ENCODE assay signal across 9 mouse cellular contexts in the genomic region with DNA sequence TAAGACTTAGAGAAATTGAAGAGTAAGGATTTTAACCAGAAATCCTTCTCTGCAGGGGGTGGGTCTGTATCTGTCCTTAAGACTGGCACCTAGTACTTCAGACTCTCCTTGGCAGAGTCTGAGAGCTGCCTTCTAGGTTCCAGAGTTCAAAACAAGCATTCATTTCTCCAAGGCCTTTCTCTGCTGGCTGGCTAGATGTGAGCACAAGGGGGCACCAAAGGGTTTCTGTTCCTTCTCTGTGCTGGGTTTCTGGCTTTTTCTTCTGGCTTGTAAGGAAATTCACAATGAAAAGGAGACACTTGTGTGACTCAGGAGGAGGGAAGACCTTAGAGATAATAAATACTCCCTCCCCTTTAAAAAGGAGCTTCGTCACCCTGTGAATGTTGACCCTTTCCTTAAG.
DNase-seq lines count a peak whose midpoint lies in the region; ATAC-seq lines count a peak whose summit lies in the region.
"Had no signal": no experiment of that assay in that cellular context is flagged by ENCODE, and none has a peak within 500 bp of the region (broad histone marks: within the 10 kb centered on the region; RNA-seq: fewer than 3 reads in every experiment).

No protein-coding gene starts in this region.

- no peak for ATAC-seq in kidney, embryonic 16.5 days (ENCODE audit: low FRiP score, low TSS enrichment)
- peak; percentile 63; the same call in 1 of the 2 replicates for ATAC-seq in neural tube, embryonic 15.5 days (ENCODE audit: low FRiP score)

- no peak overlapping the region for H3K27ac ChIP-seq in kidney, embryonic 16.5 days (ENCODE audit: low read length)
- no peak overlapping the region for H3K27ac ChIP-seq in forebrain, embryonic 10.5 days
- H3K27ac ChIP-seq in neural tube, embryonic 15.5 days (replicated peaks) = no peak overlapping the region
- H3K27ac ChIP-seq: hindbrain, embryonic 15.5 days had no signal

- no peak overlapping the region for H3K4me2 ChIP-seq in kidney, embryonic 16.5 days (replicated peaks; ENCODE audit: low read depth, low read length)
- H3K4me2 ChIP-seq in neural tube, embryonic 15.5 days = no peak overlapping the region
- H3K4me2 ChIP-seq: hindbrain, embryonic 15.5 days had no signal

- peak; percentile 41 for DNase-seq in kidney, adult 11 months
- DNase-seq in R1 (ENCODE audit: low read depth, low spot score) = peak; percentile 15
- DNase-seq in forebrain, embryonic 10.5 days (ENCODE audit: extremely low spot score, low spot score) = peak; percentile 25
- peak; percentile 67 for DNase-seq in layer of hippocampus, adult 11-12 months (ENCODE audit: low spot score)
- no peak for DNase-seq in T-cell, adult 2 months (ENCODE audit: low spot score)
- no peak for DNase-seq in spleen, postnatal 36 days (ENCODE audit: low spot score in 2 of 2)

- no peaks in the 10 kb centered on the region for H3K36me3 ChIP-seq in kidney, embryonic 16.5 days (ENCODE audit: insufficient read depth, low read length)
- H3K36me3 ChIP-seq in forebrain, embryonic 10.5 days (replicated peaks) = no peaks in the 10 kb centered on the region
- no peaks in the 10 kb centered on the region for H3K36me3 ChIP-seq in neural tube, embryonic 15.5 days
- H3K36me3 ChIP-seq: hindbrain, embryonic 15.5 days had no signal

- H3K4me3 ChIP-seq in kidney, embryonic 16.5 days (ENCODE audit: low read length) = no peak overlapping the region
- no peak overlapping the region for H3K4me3 ChIP-seq in forebrain, embryonic 10.5 days
- H3K4me3 ChIP-seq in neural tube, embryonic 15.5 days (replicated peaks) = no peak overlapping the region
- H3K4me3 ChIP-seq: hindbrain, embryonic 15.5 days had no signal

- H3K27me3 ChIP-seq in kidney, embryonic 16.5 days (ENCODE audit: insufficient read depth, low read length) = no peaks in the 10 kb centered on the region
- H3K27me3 ChIP-seq in forebrain, embryonic 10.5 days (ENCODE audit: poor library complexity, severe bottlenecking) = no peaks in the 10 kb centered on the region
- no peaks in the 10 kb centered on the region for H3K27me3 ChIP-seq in neural tube, embryonic 15.5 days (replicated peaks)
- H3K27me3 ChIP-seq: hindbrain, embryonic 15.5 days had no signal

- WGBS in kidney, embryonic 16.5 days = 20% methylated on average over 1 of the region's 1 CpGs
- 38% methylated on average over 1 of the region's 1 CpGs for WGBS in forebrain, embryonic 10.5 days
- 12% methylated on average over 1 of the region's 1 CpGs for WGBS in neural tube, embryonic 15.5 days

- no peak overlapping the region for H3K9ac ChIP-seq in kidney, embryonic 16.5 days (replicated peaks; ENCODE audit: low read length)
- H3K9ac ChIP-seq in neural tube, embryonic 15.5 days (replicated peaks) = no peak overlapping the region
- H3K9ac ChIP-seq: hindbrain, embryonic 15.5 days had no signal

- no peaks in the 10 kb centered on the region for H3K4me1 ChIP-seq in kidney, embryonic 16.5 days (ENCODE audit: insufficient read depth, low read length)
- H3K4me1 ChIP-seq in forebrain, embryonic 10.5 days = peaks cover 6% of the 10 kb centered on the region; the same call in 1 of the 2 replicates
- no peaks in the 10 kb centered on the region; the same call in 1 of the 2 replicates for H3K4me1 ChIP-seq in neural tube, embryonic 15.5 days
- H3K4me1 ChIP-seq: hindbrain, embryonic 15.5 days had no signal

- H3K9me3 ChIP-seq in kidney, embryonic 16.5 days (ENCODE audit: low read length) = no peaks in the 10 kb centered on the region
- H3K9me3 ChIP-seq in forebrain, embryonic 10.5 days = no peaks in the 10 kb centered on the region
- no peaks in the 10 kb centered on the region for H3K9me3 ChIP-seq in neural tube, embryonic 15.5 days (replicated peaks)
- H3K9me3 ChIP-seq: hindbrain, embryonic 15.5 days had no signal

Comparison
In these comparisons a context has a peak if more than half of its experiments do, and no peak if none do; other contexts are left out.
1. DNase-seq: peak in kidney, adult 11 months (single experiment), R1 (single experiment), forebrain, embryonic 10.5 days (single experiment) and layer of hippocampus, adult 11-12 months (single experiment); none in T-cell, adult 2 months (single experiment) and spleen, postnatal 36 days (0 of 2).